Mouse (Mus musculus): ENCODE measurements at regions not wholly inside any gene's neighbourhood (a gene's known extent, or its start where the extent isn't known, plus 50 kb on each side); places are given as distances from the start of the nearest gene placed in this dataset.

DNA sequence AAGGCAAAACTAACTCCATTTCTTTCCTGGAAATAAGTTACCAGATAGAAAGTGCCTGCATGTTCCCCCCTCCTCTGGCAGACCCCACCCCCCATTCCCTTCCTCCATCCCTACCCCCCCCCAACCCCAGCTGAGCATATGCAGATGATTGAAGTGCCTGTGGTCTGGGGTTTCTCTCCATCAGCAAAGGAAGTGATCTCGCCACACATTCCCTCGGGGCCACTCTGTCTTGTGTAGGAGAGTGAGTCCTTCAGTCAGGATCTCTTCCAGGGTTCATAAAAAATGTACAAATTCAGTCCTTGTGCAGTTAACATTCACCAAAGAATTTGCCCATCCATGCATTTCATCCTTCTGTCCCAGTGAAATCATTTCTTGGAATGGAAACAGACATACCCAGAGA lies 370.1 kb downstream of the Slc4a3 start:
- TF ChIP-seq CTCF (IDR thresholded peaks at IDR 0.05; ENCODE audit: low read depth) (no peak), EP300 (optimal IDR thresholded peaks at IDR 0.05) (no peak)

All from stomach, postnatal 0 days (tissue).